Mouse (Mus musculus) kidney, embryonic 15.5 days (tissue): ENCODE measurements around the gene Zfp382. TPM values are rescaled to one million over a fixed set of nuclear protein-coding genes. Genes with fewer than 3 reads are reported as not detected.
A peak's percentile ranks its signal among the peaks of the same experiment; 100 is the strongest.
"Not testable (repeated sequence)": the region's sequence is repeated elsewhere in the genome, so short reads cannot be mapped to it uniquely, and the experiment has no call there.

Experiments
- ATAC-seq: fragments of 200-750 bp; cut with Nextera tagmentation; replicated peaks from 2 replicates; pipeline ENCODE4 v1.8.0; 2017; ENCODE audit warnings: moderate TSS enrichment; ENCODE audit not compliant: low FRiP score
- H3K27ac ChIP-seq: fragments of 300-500 bp; sonication (generic); 2 replicates; pipeline ENCODE4 v1.5.1; 2015; ENCODE audit warnings: mild to moderate bottlenecking, inconsistent platforms
- H3K27me3 ChIP-seq: fragments of 300-500 bp; sonication (generic); 2 replicates; pipeline ENCODE4 v1.6.1; 2015; ENCODE audit warnings: inconsistent platforms
- H3K36me3 ChIP-seq: fragments of 300-500 bp; sonication (generic); 2 replicates; pipeline ENCODE4 v1.6.1; 2015; ENCODE audit warnings: inconsistent platforms
- H3K4me1 ChIP-seq: fragments of 300-500 bp; sonication (generic); 2 replicates; pipeline ENCODE4 v1.6.1; 2015; ENCODE audit warnings: inconsistent platforms
- H3K4me2 ChIP-seq: fragments of 300-500 bp; sonication (generic); 2 replicates; pipeline ENCODE4 v1.6.1; 2015; ENCODE audit warnings: moderate library complexity, mild to moderate bottlenecking, inconsistent platforms
- H3K4me3 ChIP-seq: fragments of 300-500 bp; sonication (generic); replicated peaks from 2 replicates; pipeline ENCODE4 v1.5.1; 2015; ENCODE audit warnings: mild to moderate bottlenecking, inconsistent platforms
- H3K9ac ChIP-seq: fragments of 300-500 bp; sonication (generic); 2 replicates; pipeline ENCODE4 v1.6.1; 2015; ENCODE audit warnings: mild to moderate bottlenecking, inconsistent platforms
- H3K9me3 ChIP-seq: fragments of 300-500 bp; sonication (generic); replicated peaks from 2 replicates; pipeline ENCODE4 v1.6.1; 2016; ENCODE audit warnings: inconsistent platforms
- WGBS: fragments of 180-500 bp; shearing (Covaris S2); methylation state at CpG from one replicate; pipeline ENCODE4 v1.1.7; 2015; ENCODE audit warnings: mixed read lengths; 5-methylcytosine and 5-hydroxymethylcytosine counted together
- polyA plus RNA-seq: library from polyadenylated mRNA; unstranded; fragments of >200 nt; fragmentation: Nextera tagmentation; extraction: Ambion mirVana; gene quantifications from 2 replicates; pipeline ENCODE4 v1.2.1, GENCODE M21; 2015

Gene Zfp382
- polyA plus RNA-seq, 1 experiment from 2014 or later: 8.6 TPM

DNA sequence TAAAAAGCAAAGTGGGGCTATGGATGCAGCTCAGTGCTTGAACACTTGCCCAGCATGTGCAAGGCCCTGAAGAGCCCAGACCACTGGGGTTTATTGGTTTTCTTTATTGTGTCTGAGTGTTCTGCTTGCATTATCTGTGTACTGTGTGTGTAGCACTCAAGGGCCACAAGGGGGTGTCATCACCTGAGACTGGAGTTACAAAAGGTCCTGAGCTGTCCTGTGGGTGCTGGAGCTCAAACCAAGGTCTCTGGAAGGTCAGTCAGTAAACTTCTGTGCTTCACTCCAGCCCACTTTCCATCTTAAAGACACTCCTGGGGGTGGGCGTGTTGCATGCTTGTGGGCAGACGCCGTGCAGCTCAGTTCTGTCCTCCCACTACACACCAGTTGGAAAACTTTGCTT lies 33.8 kb downstream of the Zfp382 start:
- peaks cover 82% of the 10 kb centered on the region for H3K9me3 ChIP-seq
- H3K4me1 ChIP-seq: no peaks in the 10 kb centered on the region
- H3K27me3 ChIP-seq: no peaks in the 10 kb centered on the region
- no peak overlapping the region for H3K27ac ChIP-seq
- ATAC-seq: no peak
- H3K4me2 ChIP-seq: no peak overlapping the region
- no peak overlapping the region for H3K9ac ChIP-seq
- 96% methylated on average over 3 of the region's 3 CpGs for WGBS
- no peak overlapping the region for H3K4me3 ChIP-seq
- peaks cover 94% of the 10 kb centered on the region for H3K36me3 ChIP-seq

DNA sequence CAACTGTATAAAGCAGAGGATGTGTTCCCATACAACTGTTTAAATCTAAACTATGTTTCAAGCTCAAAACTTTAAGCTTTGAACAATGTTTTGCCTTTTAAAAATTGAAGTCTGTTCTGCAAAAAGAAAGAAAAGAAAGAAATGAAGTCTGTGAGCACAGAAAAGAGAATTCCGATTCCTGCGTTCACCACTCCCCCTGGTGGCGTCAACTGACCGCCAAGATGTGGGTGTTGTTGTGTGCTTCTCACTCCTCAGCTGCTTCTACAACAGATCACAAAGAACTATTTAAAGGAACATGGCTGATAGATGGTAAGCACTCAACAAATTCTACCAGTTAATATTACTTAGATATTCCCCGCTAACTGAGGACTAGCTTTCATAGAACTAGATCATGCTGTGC lies 41.4 kb downstream of the Zfp382 start:
- ATAC-seq: no peak
- no peaks in the 10 kb centered on the region for H3K27me3 ChIP-seq
- H3K4me1 ChIP-seq: no peaks in the 10 kb centered on the region
- no peak overlapping the region for H3K27ac ChIP-seq
- no peak overlapping the region for H3K4me3 ChIP-seq
- no peak overlapping the region for H3K9ac ChIP-seq
- WGBS: over 99% methylated on average over 5 of the region's 5 CpGs
- H3K9me3 ChIP-seq: peaks cover 82% of the 10 kb centered on the region
- no peak overlapping the region for H3K4me2 ChIP-seq
- peaks cover 98% of the 10 kb centered on the region for H3K36me3 ChIP-seq

DNA sequence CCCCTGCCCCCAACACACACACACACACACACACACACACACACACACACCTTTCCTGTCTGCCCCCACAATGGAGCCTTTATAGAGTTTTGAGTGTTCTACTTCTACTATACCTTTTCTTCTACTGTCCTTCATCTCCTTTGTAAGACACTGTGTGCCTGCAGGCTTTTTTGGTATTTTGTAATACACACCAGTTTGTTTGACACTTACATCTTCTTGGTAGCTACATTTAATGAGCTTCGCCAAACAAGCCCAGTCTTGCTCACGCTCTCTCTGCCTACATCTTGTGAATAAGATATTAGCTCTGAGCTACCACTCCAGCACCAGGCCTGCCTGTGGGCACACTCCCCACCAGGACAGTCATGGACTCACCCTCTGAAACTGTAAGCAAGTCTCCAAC lies 43.0 kb downstream of the Zfp382 start:
- Histone ChIP-seq H3K4me3 (no peak overlapping the region), H3K4me2 (no peak overlapping the region), H3K9ac (no peak overlapping the region), H3K27ac (no peak overlapping the region), H3K36me3 (peaks cover 83% of the 10 kb centered on the region), H3K4me1 (no peaks in the 10 kb centered on the region), H3K27me3 (no peaks in the 10 kb centered on the region), H3K9me3 (peaks cover 66% of the 10 kb centered on the region)
- 97% methylated on average over 2 of the region's 2 CpGs for WGBS
- no peak for ATAC-seq

DNA sequence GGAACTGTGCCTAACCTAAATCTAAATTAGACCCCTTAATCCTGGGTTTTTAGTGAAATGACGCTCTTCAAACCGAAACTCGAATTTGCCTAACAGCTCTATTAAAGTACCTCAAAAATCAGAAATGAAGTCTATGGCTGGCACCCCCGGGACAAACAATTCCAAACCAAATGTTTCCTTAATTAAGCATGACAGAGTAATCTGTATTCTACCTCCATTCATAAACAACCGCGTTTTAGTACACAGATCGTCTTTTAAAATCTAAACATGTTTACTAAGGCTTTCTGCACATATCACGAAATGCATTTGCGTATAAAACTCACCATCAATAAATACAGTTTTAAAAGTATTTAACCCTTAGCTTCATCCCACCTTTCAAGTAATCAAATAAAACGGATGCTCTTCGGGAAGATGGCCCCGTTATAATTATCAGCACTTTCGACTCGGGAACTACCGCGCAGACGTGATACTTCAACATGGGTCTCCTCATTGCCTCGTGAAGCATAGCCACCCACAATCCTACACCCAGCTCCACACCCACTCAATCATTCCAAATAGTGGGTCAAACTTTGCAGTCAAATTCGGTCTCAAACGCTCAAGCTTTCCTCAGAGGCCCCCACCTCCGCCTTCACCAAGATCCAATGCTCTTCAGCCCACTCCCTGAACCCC lies 47.3 kb downstream of the Zfp382 start:
- Histone ChIP-seq H3K27me3 (no peaks in the 10 kb centered on the region), H3K4me1 (peaks cover 10% of the 10 kb centered on the region), H3K4me2 (peak overlapping the region; percentile 73), H3K27ac (peak overlapping the region; percentile 94), H3K9ac (peak overlapping the region; percentile 72), H3K36me3 (peaks cover 42% of the 10 kb centered on the region), H3K9me3 (peaks cover 26% of the 10 kb centered on the region), H3K4me3 (peak overlapping the region; percentile 69)
- peak; percentile 40 for ATAC-seq
- WGBS: 1% methylated on average over 21 of the region's 21 CpGs

DNA sequence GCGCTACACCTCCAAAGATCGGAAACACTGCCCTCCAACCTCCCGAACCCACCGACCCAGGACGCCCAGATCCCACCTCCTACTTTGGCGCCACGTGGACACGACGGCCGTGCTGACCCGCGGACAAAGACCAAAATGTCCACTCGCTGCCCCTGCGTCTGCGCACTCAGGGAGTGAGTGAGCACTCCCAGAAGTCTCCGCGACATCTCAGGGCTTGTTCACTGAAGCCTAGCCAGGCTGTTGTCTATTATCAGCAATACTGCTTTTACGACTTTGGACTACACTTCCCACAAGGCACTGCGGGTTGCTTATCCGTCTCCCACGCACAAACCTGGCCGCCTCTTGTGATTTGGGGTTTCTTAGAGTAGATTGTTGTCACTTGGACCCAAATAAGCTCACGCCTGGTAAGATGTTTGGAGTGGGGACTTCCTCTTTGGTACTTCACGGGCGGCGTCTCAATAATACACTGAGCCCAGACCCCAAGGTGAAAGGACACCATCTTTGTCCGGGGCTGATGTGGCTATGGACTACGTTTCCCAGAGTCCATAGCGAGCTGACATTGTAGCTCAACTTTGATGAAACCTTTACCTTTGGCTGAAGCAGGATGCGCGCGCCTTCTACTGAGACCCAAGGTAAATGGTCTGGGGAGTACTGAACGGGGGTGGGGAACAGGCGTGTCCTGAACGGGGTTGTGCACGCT lies 48.0 kb downstream of the Zfp382 start, which contains the start of gene Zfp146:
Zfp146 (minus strand) TSS at position 168 of the 700 bp plus-strand sequence.
- Histone ChIP-seq H3K27ac (peak within 1 kb of the TSS; percentile 94), H3K4me3 (peak within 1 kb of the TSS; percentile 69), H3K27me3 (no peaks in the 10 kb centered on the region), H3K36me3 (peaks cover 36% of the 10 kb centered on the region), H3K4me1 (peaks cover 10% of the 10 kb centered on the region), H3K9me3 (peaks cover 24% of the 10 kb centered on the region), H3K4me2 (peak within 1 kb of the TSS; percentile 73), H3K9ac (peak within 1 kb of the TSS; percentile 72)
- peak; percentile 98 for ATAC-seq
- WGBS: under 1% methylated on average over 36 of the region's 36 CpGs

DNA sequence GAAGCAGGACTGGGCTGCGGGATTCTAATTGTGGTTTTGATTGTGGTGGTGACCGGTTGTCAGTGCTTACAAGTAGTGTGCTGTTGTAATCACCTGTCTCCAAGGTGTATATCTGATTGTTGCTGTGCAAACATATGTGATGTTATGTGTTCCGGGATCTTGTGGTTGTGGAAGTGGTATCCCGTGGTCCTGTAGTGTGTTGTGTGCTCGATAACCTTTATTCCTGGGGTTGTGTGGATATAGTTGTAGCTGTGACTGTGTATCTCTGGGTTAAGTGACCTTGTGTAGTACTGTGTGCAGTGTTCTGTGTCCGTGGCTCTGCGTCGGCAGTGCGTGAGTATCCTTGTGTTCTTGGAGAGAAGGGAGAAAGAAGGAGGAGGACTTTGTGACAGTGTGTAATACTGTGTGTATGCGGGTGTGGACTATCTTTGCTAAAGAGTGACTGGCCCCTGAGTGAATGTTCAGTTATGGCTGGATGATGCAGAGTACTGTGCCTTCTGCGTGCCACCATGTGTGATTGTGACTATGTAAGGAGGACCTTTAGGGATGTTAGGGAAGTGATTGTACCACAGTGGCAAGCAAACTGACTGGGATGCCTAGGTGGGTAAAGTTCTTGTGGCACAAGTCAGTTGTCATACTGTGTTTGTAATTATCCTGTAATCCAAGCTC lies 48.7 kb downstream of the Zfp382 start:
- H3K4me2 ChIP-seq: peak overlapping the region; percentile 73
- peaks cover 17% of the 10 kb centered on the region for H3K9me3 ChIP-seq
- peak overlapping the region; percentile 94 for H3K27ac ChIP-seq
- 19% methylated on average over 11 of the region's 11 CpGs for WGBS
- H3K4me1 ChIP-seq: peaks cover 10% of the 10 kb centered on the region
- ATAC-seq: peak; percentile 54
- H3K9ac ChIP-seq: peak overlapping the region; percentile 51
- H3K36me3 ChIP-seq: peaks cover 29% of the 10 kb centered on the region
- peak overlapping the region; percentile 69 for H3K4me3 ChIP-seq
- no peaks in the 10 kb centered on the region for H3K27me3 ChIP-seq

DNA sequence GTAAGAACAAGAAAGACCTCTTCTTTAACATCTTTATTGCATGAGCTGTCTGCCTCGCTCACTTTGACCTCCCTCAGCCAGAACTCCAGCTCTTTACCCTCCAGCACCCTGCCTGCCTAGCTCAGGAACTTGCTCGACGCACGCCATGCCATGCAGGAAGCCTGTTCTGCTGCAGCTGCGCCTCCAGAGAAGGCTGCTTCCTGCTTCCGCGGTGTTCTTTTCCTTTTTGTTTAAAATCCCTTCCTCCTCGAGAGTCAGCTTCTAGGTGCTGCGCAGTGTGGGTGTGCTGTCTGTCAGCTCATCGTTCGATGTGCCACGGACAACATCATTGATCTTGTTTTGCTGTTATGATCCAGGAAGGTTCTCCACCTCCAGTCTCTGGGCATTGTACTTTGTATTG lies 54.7 kb downstream of the Zfp382 start:
- Histone ChIP-seq H3K27me3 (no peaks in the 10 kb centered on the region), H3K4me1 (no peaks in the 10 kb centered on the region), H3K4me2 (no peak overlapping the region), H3K4me3 (no peak overlapping the region), H3K27ac (no peak overlapping the region), H3K9me3 (no peaks in the 10 kb centered on the region), H3K9ac (no peak overlapping the region), H3K36me3 (peaks cover 36% of the 10 kb centered on the region)
- no peak for ATAC-seq
- WGBS: 75% methylated on average over 12 of the region's 12 CpGs

DNA sequence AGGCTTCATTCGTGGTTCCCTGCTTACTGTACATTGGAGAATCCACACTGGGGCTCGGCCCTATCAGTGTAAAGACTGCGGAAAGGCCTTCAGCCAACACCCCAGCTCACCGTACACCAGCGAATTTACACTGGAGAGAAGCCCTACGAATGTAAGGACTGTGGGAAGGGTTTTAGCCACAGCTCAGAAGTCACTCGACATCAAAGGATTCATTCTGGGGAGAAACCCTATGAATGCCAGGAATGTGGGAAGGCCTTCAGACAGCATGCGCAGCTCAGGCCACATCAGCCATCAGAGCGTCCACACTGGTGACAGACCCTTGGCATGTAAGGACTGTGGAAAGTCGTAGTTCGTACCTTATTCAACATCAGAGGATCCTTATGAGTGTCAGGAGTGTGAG lies 56.5 kb downstream of the Zfp382 start:
- H3K9ac ChIP-seq: no peak overlapping the region
- WGBS: 88% methylated on average over 11 of the region's 11 CpGs
- ATAC-seq: no peak
- H3K27me3 ChIP-seq: no peaks in the 10 kb centered on the region
- no peak overlapping the region for H3K27ac ChIP-seq
- H3K4me1 ChIP-seq: no peaks in the 10 kb centered on the region
- H3K4me2 ChIP-seq: no peak overlapping the region
- no peak overlapping the region for H3K4me3 ChIP-seq
- peaks cover 36% of the 10 kb centered on the region for H3K36me3 ChIP-seq
- no peaks in the 10 kb centered on the region for H3K9me3 ChIP-seq

DNA sequence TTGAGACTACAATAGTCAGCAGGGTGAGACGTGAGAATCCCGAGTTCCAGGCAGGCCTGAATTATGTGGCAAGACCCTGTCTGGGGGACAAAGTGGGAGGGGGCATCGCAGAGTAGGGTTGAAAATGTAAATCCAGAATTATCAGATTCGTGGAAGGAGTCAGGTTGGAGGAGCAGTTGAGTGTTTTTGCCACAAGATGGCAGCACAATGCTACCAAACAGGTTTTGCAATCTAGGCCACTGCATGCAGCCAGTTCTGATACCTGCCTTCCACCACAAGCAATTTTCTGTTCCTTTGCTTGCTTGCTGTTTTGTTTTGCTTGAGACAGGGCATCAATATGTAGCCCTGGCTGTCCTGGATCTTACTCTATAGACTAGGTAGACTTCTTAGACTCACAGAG lies 59.6 kb downstream of the Zfp382 start:
- Histone ChIP-seq H3K4me1 (peaks cover 8% of the 10 kb centered on the region), H3K4me2 (no peak overlapping the region), H3K9me3 (no peaks in the 10 kb centered on the region), H3K36me3 (peaks cover 41% of the 10 kb centered on the region), H3K4me3 (no peak overlapping the region), H3K9ac (no peak overlapping the region), H3K27ac (no peak overlapping the region), H3K27me3 (no peaks in the 10 kb centered on the region)
- no peak for ATAC-seq
- 4% methylated on average over 4 of the region's 4 CpGs for WGBS

DNA sequence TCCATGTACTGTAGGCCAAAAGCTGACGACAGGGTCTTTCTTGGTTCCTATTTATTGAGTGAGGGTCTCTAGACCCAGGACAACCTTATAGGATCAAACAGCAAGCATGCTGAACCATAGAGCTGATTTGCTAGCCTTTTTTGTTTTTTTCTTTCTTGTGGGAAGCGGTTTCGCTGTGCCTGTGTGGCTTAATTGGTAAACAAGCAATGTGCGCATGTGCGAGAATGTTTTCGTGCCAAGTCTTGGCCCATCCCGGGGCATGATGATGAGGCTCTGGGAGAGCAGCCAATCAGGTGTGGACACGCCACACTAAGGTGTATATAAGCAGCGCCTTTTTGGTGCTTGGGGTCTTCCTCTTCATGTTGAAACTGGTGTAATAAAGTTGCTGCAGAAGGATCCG lies 60.2 kb downstream of the Zfp382 start:
- H3K4me1 ChIP-seq, H3K27me3 ChIP-seq, ATAC-seq, H3K27ac ChIP-seq, H3K9me3 ChIP-seq, H3K9ac ChIP-seq, H3K4me2 ChIP-seq, H3K4me3 ChIP-seq: not testable (repeated sequence)
- 92% methylated on average over 10 of the region's 10 CpGs for WGBS
- H3K36me3 ChIP-seq: peaks cover 41% of the 10 kb centered on the region

DNA sequence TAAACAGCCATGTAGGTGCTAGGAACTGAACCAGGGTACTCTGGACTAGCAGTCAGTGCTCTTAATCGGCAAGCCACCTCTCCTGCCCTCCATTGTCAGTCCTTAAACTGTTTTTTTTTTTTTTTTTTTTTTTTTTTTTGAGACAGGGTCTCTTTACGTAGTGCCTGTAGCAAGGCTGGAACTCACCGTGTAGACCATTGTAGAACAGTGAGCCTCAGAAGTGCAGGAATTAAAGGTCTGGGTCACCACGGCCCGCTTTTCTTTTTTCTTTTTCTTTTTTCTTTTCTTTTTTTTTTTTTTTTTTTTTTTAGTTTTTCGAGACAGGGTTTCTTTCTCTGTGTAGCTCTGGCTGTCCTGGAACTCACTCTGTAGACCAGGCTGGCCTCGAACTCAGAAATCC lies 61.4 kb downstream of the Zfp382 start:
- not testable (repeated sequence) for H3K9me3 ChIP-seq, ATAC-seq, H3K4me2 ChIP-seq, H3K9ac ChIP-seq, H3K4me1 ChIP-seq, H3K4me3 ChIP-seq, H3K27ac ChIP-seq, H3K27me3 ChIP-seq
- WGBS: 82% methylated on average over 6 of the region's 7 CpGs
- H3K36me3 ChIP-seq: peaks cover 44% of the 10 kb centered on the region

DNA sequence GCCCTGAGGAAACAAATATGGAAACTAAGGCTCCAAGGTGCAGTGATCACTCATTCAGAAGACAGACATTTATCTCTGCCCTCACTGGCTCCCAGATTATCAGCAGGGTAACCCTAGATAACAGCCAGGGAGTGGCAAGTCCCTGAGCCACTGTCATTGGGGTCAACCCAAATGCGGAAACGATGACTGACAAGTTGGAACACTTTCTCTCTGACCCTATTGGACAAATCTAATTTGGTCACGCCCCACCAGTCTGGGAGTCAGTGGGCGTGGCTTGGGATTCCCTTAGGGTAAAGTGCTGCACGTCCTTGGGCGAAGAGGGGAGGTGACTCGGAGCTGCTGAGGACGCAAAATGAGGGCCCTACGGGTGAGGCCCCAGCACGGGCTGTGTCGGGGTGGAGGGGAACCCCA lies 62.1 kb downstream of the Zfp382 start, which contains the start of gene Cox7a1:
Cox7a1 (plus strand) TSS at position 266 of the 411 bp plus-strand sequence.
- ATAC-seq: peak; percentile 71; the same call in 1 of the 2 replicates

More for the DNA sequence above, 62.1 kb downstream of the Zfp382 start, which contains the start of gene Cox7a1:
- Histone ChIP-seq H3K4me3 (peak within 1 kb of the TSS; percentile 32), H3K9me3 (no peaks in the 10 kb centered on the region), H3K27ac (0 out of 2 replicates have a peak within 1 kb of the TSS, but pooled peaks have one; percentile 48), H3K4me1 (peaks cover 8% of the 10 kb centered on the region), H3K4me2 (peak within 1 kb of the TSS; percentile 60), H3K27me3 (no peaks in the 10 kb centered on the region), H3K36me3 (peaks cover 44% of the 10 kb centered on the region), H3K9ac (peak within 1 kb of the TSS; percentile 39)
- WGBS: 1% methylated on average over 11 of the region's 11 CpGs
